Comparison of ENCODE assay signal across 20 mouse cellular contexts in genomic region chr11:67072615-67073130, GRCm38 (mm10). TPM values are rescaled to one million over a fixed set of nuclear protein-coding genes. Genes with fewer than 3 reads are reported as not detected.
DNase-seq lines count a peak whose midpoint lies in the region; ATAC-seq and TF ChIP-seq lines count a peak whose summit lies in the region.
"Had no signal": no experiment of that assay in that cellular context is flagged by ENCODE, and none has a peak within 500 bp of the region (broad histone marks: within the 10 kb centered on the region; RNA-seq: fewer than 3 reads in every experiment).

No protein-coding gene starts in this region.

- H3K9me3 ChIP-seq in midbrain, postnatal 0 days (ENCODE audit: low read length), result no peaks in the 10 kb centered on the region
- no peaks in the 10 kb centered on the region for H3K9me3 ChIP-seq in midbrain, embryonic 15.5 days
- H3K9me3 ChIP-seq: embryonic facial prominence, embryonic 13.5 days; forebrain, embryonic 12.5 days; hindbrain, embryonic 15.5 days had no signal

- H3K4me1 ChIP-seq in midbrain, postnatal 0 days (ENCODE audit: insufficient read depth, low read length), result no peaks in the 10 kb centered on the region
- no peaks in the 10 kb centered on the region for H3K4me1 ChIP-seq in midbrain, embryonic 15.5 days
- H3K4me1 ChIP-seq: embryonic facial prominence, embryonic 13.5 days; hindbrain, embryonic 15.5 days had no signal

- no peak overlapping the region for H3K27ac ChIP-seq in midbrain, postnatal 0 days (ENCODE audit: low read depth, low read length)
- H3K27ac ChIP-seq in midbrain, embryonic 15.5 days, result no peak overlapping the region
- H3K27ac ChIP-seq: embryonic facial prominence, embryonic 13.5 days; forebrain, embryonic 12.5 days; heart, adult 2 months; hindbrain, embryonic 15.5 days had no signal

- no peak for TF ChIP-seq CTCF in midbrain, postnatal 0 days (IDR thresholded peaks at IDR 0.05)

- no peak overlapping the region for H3K4me3 ChIP-seq in midbrain, postnatal 0 days (ENCODE audit: low read depth, low read length)
- no peak overlapping the region for H3K4me3 ChIP-seq in midbrain, embryonic 15.5 days
- H3K4me3 ChIP-seq: embryonic facial prominence, embryonic 13.5 days; forebrain, embryonic 12.5 days; heart, adult 2 months; hindbrain, embryonic 15.5 days had no signal

- DNase-seq in heart, adult 11 months, result peak; percentile 55
- DNase-seq in heart, postnatal 10 days, result no peak
- peak; percentile 59 for DNase-seq in midbrain, postnatal 0 days (ENCODE audit: low spot score)
- peak; percentile 16 for DNase-seq in retina, embryonic 14.5 days (ENCODE audit: low spot score)
- DNase-seq in lung, postnatal 36 days, result no peak
- DNase-seq in right cerebral cortex, adult 18-20 months, result no peak
- DNase-seq: adrenal gland, adult 8-10 months; cerebellum, adult 18-20 months; gastrocnemius, postnatal 10 days; heart, adult 2 months; heart, postnatal 4 days; kidney, adult 8-10 months had no signal

- H3K27me3 ChIP-seq in midbrain, postnatal 0 days (ENCODE audit: insufficient read depth, low read length), result no peaks in the 10 kb centered on the region
- H3K27me3 ChIP-seq in midbrain, embryonic 15.5 days (replicated peaks), result no peaks in the 10 kb centered on the region
- H3K27me3 ChIP-seq: embryonic facial prominence, embryonic 13.5 days; forebrain, embryonic 12.5 days; hindbrain, embryonic 15.5 days had no signal

- H3K9ac ChIP-seq in midbrain, postnatal 0 days (replicated peaks; ENCODE audit: low read length, poor library complexity, severe bottlenecking), result no peak overlapping the region
- H3K9ac ChIP-seq in midbrain, embryonic 15.5 days, result no peak overlapping the region
- H3K9ac ChIP-seq: embryonic facial prominence, embryonic 13.5 days; forebrain, embryonic 12.5 days; hindbrain, embryonic 15.5 days had no signal

- H3K4me2 ChIP-seq in midbrain, postnatal 0 days (ENCODE audit: low read depth, low read length, poor library complexity, severe bottlenecking), result no peak overlapping the region
- H3K4me2 ChIP-seq in midbrain, embryonic 15.5 days, result no peak overlapping the region
- H3K4me2 ChIP-seq: embryonic facial prominence, embryonic 13.5 days; forebrain, embryonic 12.5 days; heart, embryonic 11.5 days; hindbrain, embryonic 15.5 days had no signal

- 61% methylated on average over 15 of the region's 15 CpGs for WGBS in midbrain, postnatal 0 days
- WGBS in midbrain, embryonic 15.5 days, result 70% methylated on average over 15 of the region's 15 CpGs

- ATAC-seq in midbrain, postnatal 0 days (ENCODE audit: low FRiP score), result no peak
- no peak for ATAC-seq in midbrain, embryonic 15.5 days (replicated peaks)
- ATAC-seq: forebrain, embryonic 16.5 days; inflammation-experienced regulatory T-cells, adult 6 months; intestine, postnatal 0 days had no signal

- intact Hi-C loops in heart, postnatal 10 days (cut with DNase I), result no loop called here

- H3K36me3 ChIP-seq in midbrain, postnatal 0 days (ENCODE audit: insufficient read depth, low read length), result no peaks in the 10 kb centered on the region
- H3K36me3 ChIP-seq in midbrain, embryonic 15.5 days (replicated peaks), result no peaks in the 10 kb centered on the region
- H3K36me3 ChIP-seq: forebrain, embryonic 12.5 days; hindbrain, embryonic 15.5 days had no signal

RNA-seq across cellular contexts. Expression of gene Myh3, which starts 5.4 kb away (rescaled TPM):
- under 1 TPM in 1 of 2 experiments, not detected in 1; 0.05 TPM for total RNA-seq in heart, postnatal 10 days (2021)
- 0.24 and 1.2 TPM in 2 replicates for total RNA-seq in midbrain, postnatal 0 days (2014; rRNA removed)
- 0.13 and 0.25 TPM in 2 replicates for polyA plus RNA-seq in midbrain, postnatal 0 days (2015; fragmentation: Nextera tagmentation; extraction: Ambion mirVana)
- polyA plus RNA-seq in midbrain, embryonic 15.5 days (2015; fragmentation: Nextera tagmentation; extraction: Ambion mirVana), result 0.15 and 0.22 TPM in 2 replicates
- total RNA-seq: heart, adult 2 months had no signal
- polyA plus RNA-seq: heart, adult 2 months had no signal

RNA-seq across cellular contexts. Expression of gene Sco1, which starts 20.2 kb away (rescaled TPM):
- 10 to 100 TPM; 17.8 to 19.2 TPM for total RNA-seq in heart, postnatal 10 days (2021)
- total RNA-seq in midbrain, postnatal 0 days (2014; rRNA removed), result 11.2 and 12.4 TPM in 2 replicates
- polyA plus RNA-seq in midbrain, postnatal 0 days (2015; fragmentation: Nextera tagmentation; extraction: Ambion mirVana), result 13.2 and 14.7 TPM in 2 replicates
- polyA plus RNA-seq in midbrain, embryonic 15.5 days (2015; fragmentation: Nextera tagmentation; extraction: Ambion mirVana), result 13.5 and 14.0 TPM in 2 replicates

RNA-seq across cellular contexts. Expression of gene Adprm, which starts 20.3 kb away (rescaled TPM):
- 10 to 100 TPM; 14.5 to 15.8 TPM for total RNA-seq in heart, postnatal 10 days (2021)
- 23.7 and 28.6 TPM in 2 replicates for total RNA-seq in midbrain, postnatal 0 days (2014; rRNA removed)
- 25.9 and 28.1 TPM in 2 replicates for polyA plus RNA-seq in midbrain, postnatal 0 days (2015; fragmentation: Nextera tagmentation; extraction: Ambion mirVana)
- 32.4 and 35.3 TPM in 2 replicates for polyA plus RNA-seq in midbrain, embryonic 15.5 days (2015; fragmentation: Nextera tagmentation; extraction: Ambion mirVana)

RNA-seq across cellular contexts. Expression of gene Tmem220, which starts 47.7 kb away (rescaled TPM):
- 1 to 10 TPM; 1.4 to 1.8 TPM for total RNA-seq in heart, postnatal 10 days (2021)
- 0.11 and 0.28 TPM in 2 replicates for total RNA-seq in midbrain, postnatal 0 days (2014; rRNA removed)
- 0.50 and 0.93 TPM in 2 replicates for polyA plus RNA-seq in midbrain, postnatal 0 days (2015; fragmentation: Nextera tagmentation; extraction: Ambion mirVana)
- polyA plus RNA-seq in midbrain, embryonic 15.5 days (2015; fragmentation: Nextera tagmentation; extraction: Ambion mirVana), result 0.54 and 0.59 TPM in 2 replicates

Comparison
In these comparisons a context has a peak if more than half of its experiments do, and no peak if none do; other contexts are left out.
1. DNase-seq: peak in heart, adult 11 months (single experiment), midbrain, postnatal 0 days (single experiment) and retina, embryonic 14.5 days (single experiment); none in heart, postnatal 10 days (0 of 2), lung, postnatal 36 days (single experiment) and right cerebral cortex, adult 18-20 months (single experiment).